Mouse (Mus musculus) lung, postnatal 10 days (tissue): ENCODE results near the gene Rufy4.
"Not testable (repeated sequence)": the region's sequence is repeated elsewhere in the genome, so short reads cannot be mapped to it uniquely, and the experiment has no call there.

Source experiments
- DNase-seq: peaks from one replicate; pipeline ENCODE4 v3.0.0; 2021

Gene Rufy4

GRCm38 (mm10) chr1:74153461-74154184, 28.3 kb downstream of the Rufy4 start, which contains the start of gene Cxcr2:
Gene Cxcr2, plus strand, starts transcription at chr1:74153989.
- DNase-seq, result no peak

GRCm38 (mm10) chr1:74155435-74156012, 30.2 kb downstream of the Rufy4 start:
- no peak for DNase-seq

- DNase-seq, result peak; percentile 22
Observed at GRCm38 (mm10) chr1:74156381-74156910, 31.1 kb downstream of the Rufy4 start.

- not testable (repeated sequence) for DNase-seq
Observed at GRCm38 (mm10) chr1:74159613-74160012, 34.3 kb downstream of the Rufy4 start.

- no peak for DNase-seq
Observed at GRCm38 (mm10) chr1:74160036-74160435, 34.7 kb downstream of the Rufy4 start.

- no peak for DNase-seq
Observed at GRCm38 (mm10) chr1:74167136-74167535, 41.8 kb downstream of the Rufy4 start.

GRCm38 (mm10) chr1:74169721-74170120, 44.4 kb downstream of the Rufy4 start:
- no peak for DNase-seq

GRCm38 (mm10) chr1:74172722-74173121, 47.4 kb downstream of the Rufy4 start:
- DNase-seq, result no peak

GRCm38 (mm10) chr1:74175731-74176130, 50.4 kb downstream of the Rufy4 start:
- peak; percentile 29 for DNase-seq

- no peak for DNase-seq
Observed at GRCm38 (mm10) chr1:74178618-74179017, 53.3 kb downstream of the Rufy4 start.

GRCm38 (mm10) chr1:74179624-74180408, 54.5 kb downstream of the Rufy4 start:
- DNase-seq, result peak; percentile 48

GRCm38 (mm10) chr1:74181462-74181861, 56.1 kb downstream of the Rufy4 start:
- DNase-seq, result no peak

GRCm38 (mm10) chr1:74183006-74183405, 57.7 kb downstream of the Rufy4 start:
- DNase-seq, result no peak

GRCm38 (mm10) chr1:74190471-74190870, 65.1 kb downstream of the Rufy4 start:
- DNase-seq, result peak; percentile 39

- DNase-seq, result no peak
Observed at GRCm38 (mm10) chr1:74192711-74193110, 67.4 kb downstream of the Rufy4 start.

- DNase-seq, result no peak
Observed at GRCm38 (mm10) chr1:74194445-74194844, 69.1 kb downstream of the Rufy4 start, which contains the start of gene Cxcr1. Gene Cxcr1, minus strand, starts transcription at chr1:74194631.

- DNase-seq, result peak; percentile 45
Observed at GRCm38 (mm10) chr1:74195961-74196360, 70.6 kb downstream of the Rufy4 start.

- no peak for DNase-seq
Observed at GRCm38 (mm10) chr1:74196621-74197419, 71.5 kb downstream of the Rufy4 start.
